Mouse (Mus musculus): ENCODE measurements at regions not wholly inside any gene's neighbourhood (a gene's known extent, or its start where the extent isn't known, plus 50 kb on each side); places are given as distances from the start of the nearest gene placed in this dataset.

DNA sequence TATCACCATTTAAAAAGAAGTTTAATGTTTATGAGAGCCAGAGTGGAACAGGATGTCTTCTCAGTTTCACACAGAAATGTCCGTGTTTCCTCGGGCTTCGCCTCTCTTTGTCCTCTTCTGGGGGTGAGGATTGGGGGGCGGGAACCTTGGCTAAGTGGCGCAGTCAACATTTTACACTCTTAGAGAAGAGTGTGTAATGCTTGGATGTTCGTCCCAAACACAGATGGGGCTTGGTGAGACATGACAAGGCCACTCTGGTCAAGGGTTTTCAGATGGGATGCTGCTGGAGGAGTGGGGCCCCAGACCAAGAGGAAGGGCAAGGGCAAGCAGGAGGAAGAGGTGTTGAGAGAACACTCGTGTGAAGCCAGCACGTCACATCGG, 172.6 kb upstream of the Clint1 start:
- no peak for DNase-seq

DNA sequence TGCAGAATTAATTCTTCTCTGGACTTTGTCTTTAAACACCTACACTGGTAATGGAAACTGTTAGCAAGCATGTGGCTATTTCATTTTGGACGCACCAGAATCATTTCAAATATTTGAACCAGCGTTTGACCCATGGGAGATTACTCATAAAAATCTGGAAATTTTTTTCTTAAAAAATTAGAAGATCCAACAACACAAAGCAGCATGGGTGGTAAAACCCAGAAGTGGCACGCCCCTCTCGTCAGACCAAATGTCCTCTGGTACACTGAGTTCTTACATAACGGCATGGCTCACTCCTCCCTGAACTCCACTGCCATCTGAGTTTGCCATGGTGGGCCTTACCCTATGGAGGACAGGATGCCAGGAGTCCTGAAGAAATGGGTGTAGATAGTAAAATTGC, 166.3 kb upstream of the Clint1 start:
- no peak for DNase-seq

DNA sequence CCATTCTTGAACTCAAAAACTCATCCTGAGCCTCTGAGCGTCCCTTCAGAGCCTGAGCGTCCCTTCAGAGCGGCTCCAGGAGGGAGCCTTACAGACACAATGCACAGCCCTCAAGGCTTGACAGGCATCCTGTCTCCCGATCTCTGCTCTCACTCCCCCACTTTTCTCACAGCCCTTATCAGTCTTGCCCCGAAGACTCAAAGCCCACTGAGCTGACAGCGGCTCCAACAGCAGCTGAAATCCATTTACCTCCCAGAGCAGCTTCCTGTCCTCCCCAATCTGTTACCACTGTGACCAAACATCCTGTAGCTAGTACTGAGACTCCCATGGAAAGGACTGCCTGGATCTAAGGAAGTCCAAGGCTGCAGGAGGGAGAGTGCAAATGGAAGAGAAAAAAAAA, 158.6 kb upstream of the Clint1 start:
- no peak for DNase-seq

GRCm38 (mm10) chr11:45701506-45701905, 150.3 kb upstream of the Clint1 start:
- no peak for DNase-seq

GRCm38 (mm10) chr11:45702916-45703315, 148.9 kb upstream of the Clint1 start:
- DNase-seq = no peak

DNA sequence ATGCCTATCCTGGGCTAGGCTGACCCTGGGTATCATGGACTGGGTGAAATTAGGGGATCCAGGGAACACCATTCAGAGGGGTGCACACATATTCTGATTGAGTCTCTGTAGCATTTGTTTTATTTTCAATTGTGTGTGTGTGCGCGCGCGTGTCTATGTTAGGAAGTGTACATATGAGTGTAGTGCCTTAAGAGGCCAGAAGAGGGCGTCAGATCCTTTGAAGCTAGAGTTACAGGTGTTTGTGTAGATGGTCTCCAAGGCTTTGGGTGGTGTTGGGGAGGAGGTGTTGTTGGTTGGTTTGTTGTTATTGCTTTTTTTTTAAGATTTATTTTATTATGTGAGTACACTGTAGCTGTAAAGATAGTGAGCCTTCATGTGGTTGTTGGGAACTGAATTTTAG, 147.4 kb upstream of the Clint1 start:
- DNase-seq = no peak

GRCm38 (mm10) chr11:45718630-45719029, 133.2 kb upstream of the Clint1 start:
- DNase-seq = no peak

- DNase-seq = no peak
Measured at GRCm38 (mm10) chr11:45719821-45720220, 132.0 kb upstream of the Clint1 start.

DNA sequence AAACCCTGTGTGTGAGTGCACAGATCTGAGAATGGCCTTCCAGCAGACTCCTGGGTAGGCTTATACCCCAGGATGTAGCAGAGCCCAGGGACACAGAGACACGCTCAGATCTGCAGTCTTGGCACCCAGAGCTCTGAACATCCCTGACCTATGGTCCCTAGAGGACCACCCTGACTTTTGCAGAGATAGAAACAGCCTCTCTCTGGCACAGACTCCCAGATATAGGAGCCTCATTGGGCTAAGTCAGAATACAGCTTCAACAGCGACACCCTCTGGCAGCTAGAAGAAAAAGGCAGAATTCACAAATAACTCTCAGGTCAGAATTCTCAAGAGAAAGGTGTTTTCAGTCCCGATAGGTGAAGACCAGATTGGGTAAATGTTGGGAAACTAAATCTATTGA, 115.3 kb upstream of the Clint1 start:
- peak; percentile 10 for DNase-seq

DNA sequence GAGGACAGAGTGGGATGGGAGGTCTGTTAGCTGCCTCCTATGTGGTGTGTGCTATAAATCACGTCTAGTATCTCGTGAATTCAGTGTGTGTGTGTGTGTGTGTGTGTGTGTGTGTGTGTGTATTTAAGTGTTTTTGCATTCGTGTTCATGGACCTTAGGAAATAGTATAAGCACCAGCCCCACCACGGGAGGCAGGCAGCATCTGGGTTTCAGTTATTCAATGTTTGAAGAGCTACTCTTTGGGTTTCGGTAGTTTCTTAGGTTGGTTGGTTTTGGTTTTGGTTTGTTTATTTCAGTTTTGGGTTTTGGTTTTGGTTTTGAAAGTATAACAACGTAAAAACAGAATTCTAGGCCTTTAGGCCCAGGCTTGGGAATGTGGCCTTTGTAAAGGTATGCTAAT, 113.5 kb upstream of the Clint1 start:
- DNase-seq = no peak

GRCm38 (mm10) chr11:45745941-45746340, 105.9 kb upstream of the Clint1 start:
- DNase-seq = no peak

GRCm38 (mm10) chr11:45750249-45750648, 101.6 kb upstream of the Clint1 start:
- no peak for DNase-seq

- DNase-seq = no peak
Measured at GRCm38 (mm10) chr11:45752237-45752636, 99.6 kb upstream of the Clint1 start.

DNA sequence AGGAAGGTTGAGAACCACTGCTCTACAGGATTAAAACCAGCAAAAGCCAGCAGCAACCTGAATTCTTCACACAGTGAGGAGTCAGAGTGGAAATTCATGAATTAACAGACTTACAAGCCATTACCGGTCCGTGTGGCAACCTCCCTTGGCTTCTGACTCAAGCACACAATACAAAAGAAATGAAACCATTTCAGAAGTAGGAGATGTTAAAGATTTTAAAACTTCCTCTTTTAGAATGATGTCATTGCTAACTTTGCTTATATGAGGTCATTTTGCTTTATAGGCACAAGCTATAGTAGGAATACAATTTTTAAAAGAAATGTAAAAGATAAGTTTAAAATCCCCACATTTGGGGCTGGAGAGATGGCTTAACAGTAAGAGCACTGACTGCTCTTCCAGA, 99.1 kb upstream of the Clint1 start:
- DNase-seq = no peak

DNA sequence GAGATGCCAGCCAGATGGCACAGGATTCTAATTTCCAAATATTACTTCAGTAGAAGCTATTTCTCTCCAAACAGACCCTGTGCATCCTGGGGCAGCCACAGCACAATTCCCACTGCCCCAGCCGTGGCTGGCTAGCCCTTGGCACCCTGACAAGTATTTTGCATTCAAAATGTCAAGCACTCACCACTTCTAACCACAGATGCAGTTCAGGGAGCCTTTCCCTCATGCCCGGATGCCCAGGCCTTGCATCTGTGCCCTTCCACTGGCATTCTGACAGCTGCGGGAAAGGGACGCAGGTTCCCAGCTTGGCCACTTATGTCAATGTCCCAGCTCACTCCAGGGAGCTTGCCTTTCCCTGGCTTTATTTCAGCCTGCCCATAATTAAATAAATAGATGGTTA, 84.8 kb upstream of the Clint1 start:
- no peak for DNase-seq

- DNase-seq = no peak
Measured at GRCm38 (mm10) chr11:45782435-45782834, 69.4 kb upstream of the Clint1 start.

- no peak for DNase-seq
Measured at GRCm38 (mm10) chr11:45785806-45786205, 66.0 kb upstream of the Clint1 start.

DNA sequence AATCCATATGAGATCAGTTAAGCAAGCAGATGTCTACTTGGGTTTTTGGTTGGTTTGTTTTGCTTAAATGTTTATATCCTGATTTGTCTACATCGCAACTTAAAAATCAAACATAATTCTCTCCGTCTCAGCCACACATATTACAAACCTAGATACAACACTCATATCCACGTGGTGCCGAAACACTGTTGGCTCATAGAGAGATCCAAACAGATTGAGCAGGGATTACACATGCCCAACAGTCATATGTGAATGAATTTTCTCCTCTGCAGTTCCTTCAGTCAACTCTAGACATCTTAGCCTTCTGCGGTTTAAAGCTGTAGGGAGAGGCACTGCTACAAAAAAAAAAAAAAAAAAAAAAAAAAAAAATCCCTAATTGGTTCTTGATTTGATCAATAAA, 64.4 kb upstream of the Clint1 start:
- no peak for DNase-seq

DNA sequence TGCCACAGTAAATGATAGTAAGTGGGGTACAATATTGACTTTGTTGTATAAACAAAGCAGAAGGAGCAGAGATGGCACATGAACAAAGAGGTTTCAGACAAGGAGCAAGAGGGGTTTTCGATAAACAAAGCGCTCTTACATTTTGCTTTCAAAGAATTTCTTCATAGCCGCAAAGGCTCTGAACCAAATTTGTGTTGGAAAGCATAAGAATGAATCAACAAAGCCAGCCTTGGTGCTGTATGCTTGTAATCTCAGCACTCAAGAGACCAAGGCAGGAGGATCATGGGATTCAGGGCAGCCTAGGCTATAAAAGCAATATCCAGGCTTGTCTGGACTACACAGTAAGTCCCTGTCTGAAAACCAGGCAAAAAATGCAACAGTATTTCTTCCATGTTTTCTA, 62.0 kb upstream of the Clint1 start:
- no peak for DNase-seq

- no peak for DNase-seq
Measured at GRCm38 (mm10) chr11:45790504-45790903, 61.3 kb upstream of the Clint1 start.

DNA sequence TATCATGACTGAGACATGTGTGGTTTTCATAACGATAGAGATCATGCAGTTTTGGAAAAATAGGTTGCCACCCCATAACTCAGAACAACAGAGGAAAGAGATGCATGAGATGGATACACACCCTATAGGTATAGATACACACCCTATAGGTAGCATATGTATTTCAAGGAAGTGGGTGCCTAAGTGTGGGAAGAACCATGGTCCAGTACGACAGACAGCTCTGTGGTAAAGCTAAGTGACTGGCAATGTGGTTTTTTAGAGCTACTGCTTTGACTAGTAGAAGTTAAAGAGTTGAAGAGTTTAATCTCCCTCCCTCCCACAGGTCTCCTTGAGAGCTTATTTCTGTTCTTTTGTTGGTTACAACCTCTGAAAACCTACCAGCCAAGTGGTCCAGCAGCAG, 60.2 kb upstream of the Clint1 start:
- DNase-seq = no peak

DNA sequence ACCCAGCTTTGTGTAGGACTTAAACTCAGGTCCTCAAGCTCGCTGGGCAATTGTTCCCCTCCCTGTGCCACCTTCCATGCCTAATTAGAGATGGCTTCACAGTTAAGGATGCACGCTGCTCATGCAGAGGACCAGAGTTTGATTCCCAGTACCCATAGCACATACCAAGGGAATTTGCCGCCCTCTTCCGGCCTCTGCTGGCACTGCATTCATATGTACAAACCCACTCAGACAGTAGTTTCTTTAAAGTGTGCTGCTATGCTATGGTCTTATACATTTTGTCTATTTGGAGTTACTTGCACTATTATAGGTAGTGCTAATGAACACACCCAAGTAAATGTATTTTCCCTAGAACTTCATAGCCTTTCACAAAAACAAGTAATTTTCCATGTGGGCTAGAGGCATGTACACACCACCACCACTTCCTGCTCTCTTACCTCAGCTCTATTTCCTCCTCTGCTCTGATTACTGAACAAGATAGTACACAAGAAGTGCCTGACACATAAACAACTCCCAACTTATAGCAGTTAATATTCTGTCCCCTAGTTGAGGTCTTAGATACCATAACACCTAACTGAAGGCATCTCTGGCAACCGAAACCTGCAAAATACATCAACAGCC, 57.4 kb upstream of the Clint1 start:
- DNase-seq = no peak

DNA sequence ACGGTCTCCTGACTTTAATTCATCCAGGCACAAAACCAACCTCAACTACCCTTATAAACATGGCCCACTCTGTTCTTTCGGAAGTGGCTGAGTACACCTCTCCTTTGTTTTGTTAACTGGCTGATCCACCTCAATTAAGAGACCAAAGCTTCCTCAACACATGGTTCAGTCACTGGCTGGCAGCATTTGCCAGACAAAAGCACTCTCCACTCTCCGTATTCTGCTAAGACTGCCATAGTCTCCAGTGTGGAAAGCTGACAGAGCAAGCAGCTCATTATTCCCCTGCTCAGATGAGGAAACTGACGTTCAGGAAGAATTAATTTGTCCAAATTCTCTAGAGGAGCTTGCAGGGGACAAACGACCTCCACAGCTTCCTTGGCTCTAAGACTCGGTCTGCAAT, 56.5 kb upstream of the Clint1 start:
- no peak for DNase-seq

DNA sequence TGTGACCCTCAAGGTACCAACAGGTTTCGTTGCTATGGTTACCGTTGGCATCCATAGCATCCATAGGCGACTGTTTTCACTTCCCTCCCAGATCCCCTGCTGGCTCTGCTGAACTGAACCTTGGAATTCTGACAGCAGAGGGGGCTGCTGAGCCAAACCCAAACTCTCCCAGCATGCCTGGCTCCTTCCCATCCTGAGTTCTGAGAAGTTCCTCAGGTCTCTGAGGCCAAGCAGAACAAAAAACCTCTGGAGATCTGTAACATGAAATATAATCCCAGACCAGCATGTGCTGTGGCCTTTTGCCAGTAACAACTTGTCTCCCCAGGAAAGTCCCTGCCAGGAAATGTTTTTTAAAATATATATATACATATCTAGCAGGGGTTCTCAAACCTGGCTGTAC, 56.1 kb upstream of the Clint1 start:
- peak; percentile 53 for DNase-seq

DNA sequence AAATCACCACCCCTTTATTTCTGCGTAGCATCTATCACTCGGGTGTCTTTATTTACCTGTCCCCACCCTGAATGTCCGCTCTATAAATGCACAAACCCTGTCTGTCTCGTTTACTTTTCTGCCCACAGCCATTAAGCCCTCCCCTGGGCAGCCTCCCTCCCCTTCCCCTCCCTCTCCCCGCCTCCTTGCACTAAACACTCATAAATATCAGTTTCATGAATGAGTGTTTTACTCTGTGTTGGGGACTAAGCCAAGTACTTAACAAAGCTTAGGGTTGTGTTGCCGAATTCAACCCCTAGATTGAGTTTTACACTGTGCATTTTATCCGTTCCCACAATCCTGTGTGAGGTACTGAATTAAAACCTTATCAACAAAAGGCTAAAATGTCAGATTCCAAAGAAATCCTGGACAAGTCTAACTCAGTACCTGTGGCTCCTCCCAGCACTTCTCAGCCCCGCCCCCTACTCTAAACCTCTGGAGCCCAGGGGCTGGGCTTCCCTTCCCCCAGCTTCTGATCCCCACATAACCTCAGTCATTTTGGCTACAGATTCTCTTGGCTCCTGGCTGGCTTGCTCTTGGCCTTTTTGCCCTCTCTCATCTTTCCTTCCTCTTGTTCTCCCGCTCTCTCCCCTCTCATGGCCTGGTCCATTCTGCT, 52.0 kb upstream of the Clint1 start:
- no peak for DNase-seq
